Mouse (Mus musculus): ENCODE measurements around the gene Ehmt2. TPM values are rescaled to one million over a fixed set of nuclear protein-coding genes. Genes with fewer than 3 reads are reported as not detected.

Gene Ehmt2
- polyA plus RNA-seq, 2 experiments, result 10.2 to 29.7 TPM

DNA sequence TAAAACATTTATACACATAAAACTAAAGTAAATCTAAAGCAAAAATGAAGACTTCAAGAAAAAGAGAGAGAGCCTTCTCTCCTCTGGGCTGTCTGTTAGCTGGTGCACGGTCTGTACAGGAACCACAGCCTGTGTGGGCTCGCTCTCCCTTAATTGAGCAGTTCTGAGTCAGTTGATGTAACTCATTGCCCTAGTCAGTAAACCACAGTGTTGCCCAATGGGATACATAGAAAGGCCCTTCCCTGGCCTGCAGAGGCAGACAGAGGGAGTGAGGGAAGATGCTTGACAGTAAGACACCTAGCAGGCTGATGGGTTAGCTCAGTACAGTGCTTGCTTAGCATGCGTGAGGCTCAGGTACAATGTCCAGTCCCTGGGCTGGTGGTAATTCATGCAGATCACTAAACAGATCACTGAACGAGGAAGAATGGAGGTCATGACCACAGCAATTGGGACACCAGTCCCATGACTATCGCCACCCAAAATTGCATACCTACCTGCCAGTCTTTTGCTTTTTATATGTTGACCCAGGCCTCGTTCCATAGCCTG lies 39.8 kb downstream of the Ehmt2 start:
- Histone ChIP-seq H3K27ac (no peak overlapping the region), H3K9ac (replicated peaks) (no peak overlapping the region), H3K4me2 (ENCODE audit: low read depth) (no peak overlapping the region), H3K4me3 (ENCODE audit: insufficient read depth in 1 of 2, low read depth in 2 of 2, low read length in 2 of 2) (no peak overlapping the region), H3K27me3 (ENCODE audit: control insufficient read depth, insufficient read depth, low read length) (no peaks in the 10 kb centered on the region), H3K9me3 (ENCODE audit: control insufficient read depth, low read length) (no peaks in the 10 kb centered on the region), H3K36me3 (replicated peaks; ENCODE audit: control insufficient read depth, insufficient read depth, low read depth) (no peaks in the 10 kb centered on the region), H3K4me1 (replicated peaks; ENCODE audit: control insufficient read depth in 2 of 2, insufficient read depth in 2 of 2, low read length in 1 of 2) (peaks cover 4 to 6% of the 10 kb centered on the region in 2 experiments)
- TF ChIP-seq CTCF (IDR thresholded peaks at IDR 0.05; ENCODE audit: low read depth) (no peak), EP300 (IDR thresholded peaks at IDR 0.05; ENCODE audit: low read depth) (no peak)
- WGBS (ENCODE audit: insufficient replicate concordance), result 68% methylated on average over 6 of the region's 6 CpGs
- DNase-seq (ENCODE audit: low read depth in 3 of 3, low spot score in 3 of 3), result no peak
- no peak for ATAC-seq (ENCODE audit: insufficient read depth)

GRCm38 (mm10) chr17:34941344-34942041 lies 43.2 kb downstream of the Ehmt2 start:
- DNase-seq (ENCODE audit: low read depth in 3 of 3, low spot score in 3 of 3) (no peak), ATAC-seq (ENCODE audit: insufficient read depth) (no peak)
- Histone ChIP-seq H3K4me3 (ENCODE audit: insufficient read depth in 1 of 2, low read depth in 2 of 2, low read length in 2 of 2) (peak overlapping the region; percentile 42 to 43), H3K36me3 (replicated peaks; ENCODE audit: control insufficient read depth, insufficient read depth, low read depth) (no peaks in the 10 kb centered on the region), H3K27ac (peak overlapping the region; percentile 32; the same call in 1 of the 2 replicates), H3K9ac (replicated peaks) (peak overlapping the region; percentile 52), H3K27me3 (ENCODE audit: control insufficient read depth, insufficient read depth, low read length) (no peaks in the 10 kb centered on the region), H3K4me2 (ENCODE audit: low read depth) (peak overlapping the region; percentile 70), H3K4me1 (replicated peaks; ENCODE audit: control insufficient read depth in 2 of 2, insufficient read depth in 2 of 2, low read length in 1 of 2) (peaks cover 4 to 6% of the 10 kb centered on the region in 2 experiments), H3K9me3 (ENCODE audit: control insufficient read depth, low read length) (no peaks in the 10 kb centered on the region)
- WGBS (ENCODE audit: insufficient replicate concordance), result 7% methylated on average over 15 of the region's 15 CpGs
- TF ChIP-seq CTCF (IDR thresholded peaks at IDR 0.05; ENCODE audit: low read depth), result no peak
- TF ChIP-seq EP300 (IDR thresholded peaks at IDR 0.05; ENCODE audit: low read depth), result no peak

- H3K4me2 ChIP-seq (ENCODE audit: low read depth), result no peak overlapping the region
- WGBS (ENCODE audit: insufficient replicate concordance), result 74% methylated on average over 4 of the region's 4 CpGs
- H3K36me3 ChIP-seq (replicated peaks; ENCODE audit: control insufficient read depth, insufficient read depth, low read depth), result no peaks in the 10 kb centered on the region
- peaks cover 4 to 6% of the 10 kb centered on the region in 2 experiments for H3K4me1 ChIP-seq (replicated peaks; ENCODE audit: control insufficient read depth in 2 of 2, insufficient read depth in 2 of 2, low read length in 1 of 2)
- ATAC-seq (ENCODE audit: insufficient read depth) (no peak), DNase-seq (ENCODE audit: low read depth in 3 of 3, low spot score in 3 of 3) (no peak)
- no peaks in the 10 kb centered on the region for H3K27me3 ChIP-seq (ENCODE audit: control insufficient read depth, insufficient read depth, low read length)
- no peak for TF ChIP-seq EP300 (IDR thresholded peaks at IDR 0.05; ENCODE audit: low read depth)
- no peak for TF ChIP-seq CTCF (IDR thresholded peaks at IDR 0.05; ENCODE audit: low read depth)
- H3K9me3 ChIP-seq (ENCODE audit: control insufficient read depth, low read length), result no peaks in the 10 kb centered on the region
- no peak overlapping the region for H3K4me3 ChIP-seq (ENCODE audit: insufficient read depth in 1 of 2, low read depth in 2 of 2, low read length in 2 of 2)
- no peak overlapping the region for H3K27ac ChIP-seq
- no peak overlapping the region for H3K9ac ChIP-seq (replicated peaks)
Observed at GRCm38 (mm10) chr17:34943128-34943815, 45.0 kb downstream of the Ehmt2 start.

DNA sequence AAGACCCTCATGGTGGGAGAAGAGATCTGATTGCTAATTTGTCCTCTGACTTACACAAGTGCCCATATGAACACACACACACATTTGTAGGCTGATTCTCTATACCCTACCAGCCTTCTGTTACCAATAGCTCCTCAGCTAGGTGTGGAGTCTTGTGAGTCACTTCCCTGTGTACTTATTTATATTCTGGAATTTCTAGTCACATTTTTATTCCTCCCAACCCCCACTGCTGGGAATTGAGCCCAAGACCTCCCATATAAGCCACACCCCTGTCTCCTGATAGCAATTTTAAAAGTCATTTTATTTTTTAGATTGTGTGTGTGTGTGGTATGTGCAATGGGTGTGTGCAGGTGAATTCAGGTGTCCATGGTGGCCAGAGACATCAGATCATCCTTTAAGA lies 46.1 kb downstream of the Ehmt2 start:
- TF ChIP-seq EP300 (IDR thresholded peaks at IDR 0.05; ENCODE audit: low read depth) (no peak), CTCF (IDR thresholded peaks at IDR 0.05; ENCODE audit: low read depth) (no peak)
- Histone ChIP-seq H3K4me1 (replicated peaks; ENCODE audit: control insufficient read depth in 2 of 2, insufficient read depth in 2 of 2, low read length in 1 of 2) (peaks cover 4 to 6% of the 10 kb centered on the region in 2 experiments), H3K36me3 (replicated peaks; ENCODE audit: control insufficient read depth, insufficient read depth, low read depth) (no peaks in the 10 kb centered on the region), H3K9ac (replicated peaks) (no peak overlapping the region), H3K9me3 (ENCODE audit: control insufficient read depth, low read length) (no peaks in the 10 kb centered on the region), H3K27ac (no peak overlapping the region), H3K4me2 (ENCODE audit: low read depth) (no peak overlapping the region), H3K27me3 (ENCODE audit: control insufficient read depth, insufficient read depth, low read length) (no peaks in the 10 kb centered on the region), H3K4me3 (ENCODE audit: insufficient read depth in 1 of 2, low read depth in 2 of 2, low read length in 2 of 2) (no peak overlapping the region)
- no peak for DNase-seq (ENCODE audit: low read depth in 3 of 3, low spot score in 3 of 3)
- no peak for ATAC-seq (ENCODE audit: insufficient read depth)

- H3K9ac ChIP-seq (replicated peaks), result no peak overlapping the region
- TF ChIP-seq CTCF (IDR thresholded peaks at IDR 0.05; ENCODE audit: low read depth) (no peak), EP300 (IDR thresholded peaks at IDR 0.05; ENCODE audit: low read depth) (no peak)
- H3K9me3 ChIP-seq (ENCODE audit: control insufficient read depth, low read length), result no peaks in the 10 kb centered on the region
- no peaks in the 10 kb centered on the region for H3K27me3 ChIP-seq (ENCODE audit: control insufficient read depth, insufficient read depth, low read length)
- H3K4me1 ChIP-seq (replicated peaks; ENCODE audit: control insufficient read depth in 2 of 2, insufficient read depth in 2 of 2, low read length in 1 of 2), result peaks cover 2 to 8% of the 10 kb centered on the region in 2 experiments
- peaks cover 20% of the 10 kb centered on the region for H3K36me3 ChIP-seq (replicated peaks; ENCODE audit: control insufficient read depth, insufficient read depth, low read depth)
- H3K4me3 ChIP-seq (ENCODE audit: insufficient read depth in 1 of 2, low read depth in 2 of 2, low read length in 2 of 2), result no peak overlapping the region
- DNase-seq (ENCODE audit: low read depth in 3 of 3, low spot score in 3 of 3) (no peak), ATAC-seq (ENCODE audit: insufficient read depth) (no peak)
- no peak overlapping the region for H3K27ac ChIP-seq
- WGBS (ENCODE audit: insufficient replicate concordance), result 76% methylated on average over 5 of the region's 5 CpGs
- H3K4me2 ChIP-seq (ENCODE audit: low read depth), result no peak overlapping the region
Observed at GRCm38 (mm10) chr17:34946486-34947140, 48.3 kb downstream of the Ehmt2 start.

Measured in liver, embryonic 14.5 days (tissue).